Mouse (Mus musculus) small intestine, adult 2 months (tissue): ENCODE measurements at regions not wholly inside any gene's neighbourhood (a gene's known extent, or its start where the extent isn't known, plus 50 kb on each side); places are given as distances from the start of the nearest gene placed in this dataset.
A peak's percentile ranks its signal among the peaks of the same experiment; 100 is the strongest.

ENCODE experiments used
- H3K27ac ChIP-seq: fragments of 200-500 bp; 2 replicates; pipeline ENCODE4 v1.5.1; 2012; ENCODE audit warnings: low read depth, low read length, control low read depth, inconsistent platforms; ENCODE audit not compliant: insufficient read depth
- H3K27me3 ChIP-seq: fragments of 200-500 bp; 2 replicates; pipeline ENCODE4 v1.6.1; 2012; ENCODE audit warnings: mild to moderate bottlenecking, moderate library complexity, low read length, inconsistent platforms; ENCODE audit not compliant: control insufficient read depth, insufficient read depth
- H3K36me3 ChIP-seq: fragments of 200-500 bp; 2 replicates; pipeline ENCODE4 v1.6.1; 2012; ENCODE audit warnings: mild to moderate bottlenecking, low read length, control low read depth, inconsistent platforms; ENCODE audit not compliant: control insufficient read depth, insufficient read depth
- H3K4me1 ChIP-seq: fragments of 200-500 bp; 2 replicates; pipeline ENCODE4 v1.6.1; 2012; ENCODE audit warnings: low read length, inconsistent platforms, mixed read lengths; ENCODE audit not compliant: control insufficient read depth, insufficient read depth, insufficient read length
- H3K4me3 ChIP-seq: fragments of 200-500 bp; 2 replicates; pipeline ENCODE4 v1.5.1; 2012; ENCODE audit warnings: low read depth, mild to moderate bottlenecking, control low read depth, inconsistent platforms, low read length, moderate library complexity
- CTCF ChIP-seq: fragments of 200-500 bp; IDR thresholded peaks from 2 replicates; pipeline ENCODE4 v1.5.1; 2012; ENCODE audit warnings: low read depth, mild to moderate bottlenecking, control low read depth, inconsistent platforms, low read length, moderate library complexity, mixed read lengths; ENCODE audit not compliant: insufficient replicate concordance, insufficient read length; ENCODE audit errors: extremely low read depth
- POLR2A ChIP-seq: fragments of 200-500 bp; IDR thresholded peaks from 2 replicates; pipeline ENCODE4 v1.6.1; 2012; ENCODE audit warnings: low read depth, mild to moderate bottlenecking, control low read depth, inconsistent platforms, low read length, moderate library complexity
- WGBS: fragments of 180-500 bp; shearing (Covaris S2); methylation state at CpG from one replicate; pipeline ENCODE4 v1.1.7; 2018; 5-methylcytosine and 5-hydroxymethylcytosine counted together

GRCm38 (mm10) chr1:92371357-92371981, 102.2 kb downstream of the Ndufa10 start:
- WGBS, result 51% methylated on average over 11 of the region's 11 CpGs

DNA sequence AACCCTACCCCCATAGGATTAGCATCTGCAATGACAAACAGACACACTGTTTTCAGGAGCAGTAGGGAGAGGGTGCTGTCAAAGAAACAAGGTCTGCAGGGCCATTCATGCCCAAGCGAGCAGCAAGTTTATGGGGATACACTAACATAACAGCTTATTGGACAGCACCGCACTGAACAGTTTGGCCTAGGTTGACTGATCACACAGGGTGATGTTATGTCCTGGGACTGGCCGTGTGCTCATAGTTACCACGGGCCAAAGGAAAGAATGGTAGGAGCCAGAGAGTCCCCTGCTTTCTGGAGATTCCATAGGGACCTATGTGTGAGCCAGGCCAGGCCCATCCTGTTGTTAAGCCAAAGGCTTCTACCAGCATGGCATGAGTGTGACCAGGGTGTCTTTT, 102.8 kb downstream of the Ndufa10 start:
- TF ChIP-seq POLR2A, result no peak
- no peak for TF ChIP-seq CTCF
- H3K27me3 ChIP-seq, result no peaks in the 10 kb centered on the region
- H3K4me1 ChIP-seq, result peaks cover 2% of the 10 kb centered on the region; the same call in 1 of the 2 replicates
- H3K4me3 ChIP-seq, result no peak overlapping the region
- WGBS, result 85% methylated on average over 4 of the region's 4 CpGs
- H3K36me3 ChIP-seq, result no peaks in the 10 kb centered on the region
- H3K27ac ChIP-seq, result no peak overlapping the region

More at GRCm38 (mm10) chr1:92371357-92371981, 102.2 kb downstream of the Ndufa10 start:
- Histone ChIP-seq H3K4me1 (peaks cover 6% of the 10 kb centered on the region; the same call in 1 of the 2 replicates), H3K27me3 (no peaks in the 10 kb centered on the region), H3K36me3 (no peaks in the 10 kb centered on the region), H3K4me3 (no peak overlapping the region), H3K27ac (no peak overlapping the region)
- no peak for TF ChIP-seq CTCF
- no peak for TF ChIP-seq POLR2A

DNA sequence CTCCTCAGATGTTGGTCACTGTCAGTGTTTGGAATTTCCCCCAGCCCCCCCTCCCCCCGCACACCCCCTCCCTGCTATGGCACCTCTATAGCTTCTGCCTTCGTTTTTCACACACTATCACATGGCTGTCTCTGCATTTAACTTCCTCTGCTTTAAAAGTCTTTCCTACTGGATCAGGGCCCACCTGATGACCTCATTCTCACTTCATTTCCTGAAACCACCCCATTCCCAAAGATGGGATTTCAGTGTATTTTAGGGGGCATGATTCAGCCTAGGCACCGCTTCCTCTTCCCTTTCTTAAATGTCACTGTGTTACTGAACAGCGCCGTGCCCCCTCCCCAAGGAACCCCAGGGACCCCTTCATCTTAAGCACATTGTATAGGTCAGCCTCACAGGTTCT, 103.7 kb downstream of the Ndufa10 start:
- 79% methylated on average over 5 of the region's 5 CpGs for WGBS

GRCm38 (mm10) chr1:92366249-92366648, 107.4 kb downstream of the Ndufa10 start:
- Histone ChIP-seq H3K4me3 (no peak overlapping the region), H3K4me1 (no peaks in the 10 kb centered on the region), H3K36me3 (no peaks in the 10 kb centered on the region), H3K27ac (no peak overlapping the region), H3K27me3 (no peaks in the 10 kb centered on the region)
- TF ChIP-seq CTCF (no peak), POLR2A (no peak)
- WGBS, result 69% methylated on average over 5 of the region's 5 CpGs

More for the DNA sequence above, 103.7 kb downstream of the Ndufa10 start:
- no peak for TF ChIP-seq POLR2A
- TF ChIP-seq CTCF, result no peak
- H3K36me3 ChIP-seq, result no peaks in the 10 kb centered on the region
- H3K27me3 ChIP-seq, result no peaks in the 10 kb centered on the region
- 0 out of 2 replicates have a peak, but pooled peaks cover 2% of the 10 kb centered on the region for H3K4me1 ChIP-seq
- no peak overlapping the region for H3K27ac ChIP-seq
- no peak overlapping the region for H3K4me3 ChIP-seq

DNA sequence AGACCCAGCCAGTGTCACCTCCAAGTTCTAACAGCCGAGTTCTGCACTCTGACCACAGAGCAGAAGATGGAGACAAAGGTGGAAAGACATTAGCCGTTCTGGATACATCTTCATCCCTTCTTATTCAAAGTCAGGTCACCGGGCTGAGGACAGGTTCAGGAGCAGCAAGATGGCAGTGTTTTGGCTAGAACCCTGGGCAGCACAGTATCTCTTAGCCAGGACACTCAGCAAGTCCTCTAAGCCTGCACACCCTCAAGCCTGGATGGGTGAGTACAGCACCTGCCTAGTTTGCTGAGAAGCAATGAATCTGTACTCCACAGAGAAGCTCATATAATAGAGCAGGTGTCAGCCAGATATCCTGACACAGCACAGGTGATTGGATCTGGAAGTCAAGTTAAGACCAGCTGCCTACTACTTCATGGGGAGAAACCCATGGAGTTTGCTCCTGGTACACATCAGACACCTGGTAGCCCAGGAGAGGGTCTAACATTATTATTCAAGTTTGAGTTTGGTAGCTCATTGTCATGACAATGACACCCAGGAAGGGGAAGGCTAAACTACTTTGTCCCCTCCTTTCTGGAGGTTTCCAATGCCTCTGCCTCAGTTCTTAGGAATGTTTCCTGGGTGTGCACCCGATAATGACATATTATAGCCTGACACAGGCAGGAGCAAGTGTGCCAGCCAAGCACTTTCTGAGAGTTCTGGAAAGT, 108.1 kb downstream of the Ndufa10 start:
- Histone ChIP-seq H3K4me3 (no peak overlapping the region), H3K27ac (no peak overlapping the region), H3K27me3 (no peaks in the 10 kb centered on the region), H3K36me3 (no peaks in the 10 kb centered on the region), H3K4me1 (no peaks in the 10 kb centered on the region)
- WGBS, result 70% methylated on average over 4 of the region's 4 CpGs
- TF ChIP-seq POLR2A (no peak), CTCF (no peak)

DNA sequence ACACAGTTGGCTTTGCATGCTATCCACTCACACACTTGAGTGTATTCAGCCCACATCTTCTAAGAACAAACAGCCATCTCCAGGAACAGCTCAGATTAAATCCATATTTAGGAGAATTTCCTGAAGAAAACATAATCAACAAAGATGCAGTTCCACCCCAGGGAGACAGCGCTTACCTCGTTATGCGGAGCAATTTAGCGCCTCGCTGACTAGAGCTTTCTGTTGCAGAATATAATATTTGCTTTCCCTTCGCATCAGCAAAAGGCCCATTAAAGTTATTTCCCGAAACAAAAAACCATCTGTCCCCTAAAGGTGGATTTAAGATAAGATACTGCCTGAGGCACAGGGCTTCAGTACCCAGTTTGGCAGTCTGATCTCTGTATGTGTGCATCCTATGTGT, 112.0 kb downstream of the Ndufa10 start:
- no peaks in the 10 kb centered on the region for H3K27me3 ChIP-seq
- TF ChIP-seq POLR2A (no peak), CTCF (no peak)
- no peak overlapping the region for H3K4me3 ChIP-seq
- WGBS, result 76% methylated on average over 7 of the region's 7 CpGs
- no peak overlapping the region for H3K27ac ChIP-seq
- no peaks in the 10 kb centered on the region for H3K4me1 ChIP-seq
- no peaks in the 10 kb centered on the region for H3K36me3 ChIP-seq

DNA sequence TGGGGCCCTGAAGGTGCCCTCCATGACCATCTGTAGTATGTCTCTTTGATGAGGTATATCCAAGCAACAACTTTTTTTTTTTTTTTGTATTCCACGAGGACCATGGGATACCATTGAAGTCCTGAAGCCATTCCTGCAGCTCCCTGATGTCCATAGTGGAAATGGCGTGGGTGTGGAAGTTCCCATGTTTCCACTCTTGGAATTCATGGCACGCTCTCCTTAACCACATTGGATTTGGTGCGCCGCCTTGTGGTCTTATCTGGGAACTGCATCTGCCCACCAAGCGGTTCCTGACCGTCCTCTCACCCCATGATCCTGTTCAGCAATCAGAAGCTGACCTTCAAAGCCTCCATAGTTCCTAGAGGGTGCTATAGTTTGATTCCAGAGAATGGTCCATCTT, 113.4 kb downstream of the Ndufa10 start:
- no peak overlapping the region for H3K27ac ChIP-seq
- 12% methylated on average over 7 of the region's 7 CpGs for WGBS
- TF ChIP-seq POLR2A, result no peak
- peak; percentile 80; the same call in 1 of the 2 replicates for TF ChIP-seq CTCF

DNA sequence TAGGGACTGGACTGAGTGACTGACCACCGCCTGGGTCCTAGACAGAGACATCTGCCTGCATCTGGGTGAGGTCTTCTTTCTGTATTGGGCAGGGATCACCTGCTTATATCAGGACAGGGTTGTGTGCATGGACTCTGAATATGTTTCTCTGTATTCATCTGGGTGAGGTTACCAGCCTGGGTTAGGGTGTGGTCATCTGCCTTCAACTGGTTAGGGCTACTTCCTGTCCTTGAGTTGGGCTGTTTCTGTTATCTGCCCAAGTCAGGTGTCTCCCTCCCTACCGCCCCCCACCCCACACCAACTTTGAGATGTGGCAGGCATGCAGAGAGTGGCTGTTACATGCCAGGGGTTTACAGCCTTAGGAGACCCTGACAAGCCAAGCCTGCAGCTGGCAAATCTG, 114.2 kb downstream of the Ndufa10 start:
- H3K27me3 ChIP-seq, result no peaks in the 10 kb centered on the region
- no peak for TF ChIP-seq CTCF
- no peak for TF ChIP-seq POLR2A
- no peak overlapping the region for H3K4me3 ChIP-seq
- H3K27ac ChIP-seq, result no peak overlapping the region
- 79% methylated on average over 2 of the region's 2 CpGs for WGBS
- no peaks in the 10 kb centered on the region for H3K4me1 ChIP-seq
- H3K36me3 ChIP-seq, result no peaks in the 10 kb centered on the region

More for the DNA sequence above, 113.4 kb downstream of the Ndufa10 start:
- Histone ChIP-seq H3K27me3 (no peaks in the 10 kb centered on the region), H3K36me3 (no peaks in the 10 kb centered on the region), H3K4me1 (no peaks in the 10 kb centered on the region), H3K4me3 (no peak overlapping the region)
